Mouse (Mus musculus) layer of hippocampus, adult 18-20 months (tissue): ENCODE measurements around the gene Rbm38. TPM values are rescaled to one million over a fixed set of nuclear protein-coding genes. Genes with fewer than 3 reads are reported as not detected.

Source experiments
- DNase-seq, 2 experiments: peaks; one replicate each; pipeline ENCODE4 v3.0.0; 2022; ENCODE audit warnings: low spot score in 2 of 2
- long read RNA-seq: library from polyadenylated mRNA; stranded (forward); transcript quantifications from one replicate; pipeline ENCODE4 v2.0.0, GENCODE M21; 2021
- total RNA-seq, 2 experiments: library from RNA; stranded (reverse); gene quantifications; 2 replicates each; pipeline ENCODE4 v1.2.3; 2021

Rbm38 gene
- 1 to 10 TPM; 4.5 to 4.7 TPM for total RNA-seq
- long read RNA-seq, transcript Rbm38-201 (4 exons, 1,768 nt), result major isoform, 7 of 9 reads
- long read RNA-seq, partial matches to known transcripts, result 0 of 9 reads
- long read RNA-seq, other reads (novel, unspliced or antisense), result 2 of 9 reads

- DNase-seq, result no peak
These were observed at the start of gene Rbm38 for GRCm38 (mm10) chr2:173020430-173020829. Gene Rbm38 (plus strand): TSS chr2:173020498.

- DNase-seq, result no peak
These were observed 48.4 kb upstream of the Rbm38 start for GRCm38 (mm10) chr2:172971865-172972264.

GRCm38 (mm10) chr2:172973806-172974565, 46.3 kb upstream of the Rbm38 start:
- DNase-seq, result no peak

- DNase-seq, result no peak
These were observed 45.6 kb upstream of the Rbm38 start for GRCm38 (mm10) chr2:172974701-172975100.

GRCm38 (mm10) chr2:172975159-172975558, 45.1 kb upstream of the Rbm38 start:
- DNase-seq, result no peak

GRCm38 (mm10) chr2:172976661-172977238, 43.5 kb upstream of the Rbm38 start:
- no peak for DNase-seq

GRCm38 (mm10) chr2:172977409-172978130, 42.7 kb upstream of the Rbm38 start, which contains the start of gene Spo11:
Gene Spo11 (plus strand): TSS chr2:172977700.
- no peak for DNase-seq

- no peak for DNase-seq
These were observed 42.1 kb upstream of the Rbm38 start for GRCm38 (mm10) chr2:172978131-172978633.

- no peak for DNase-seq
These were observed 40.5 kb upstream of the Rbm38 start for GRCm38 (mm10) chr2:172979666-172980345.

- no peak for DNase-seq
These were observed 37.3 kb upstream of the Rbm38 start for GRCm38 (mm10) chr2:172982776-172983561.

- DNase-seq, result no peak
These were observed 30.1 kb upstream of the Rbm38 start for GRCm38 (mm10) chr2:172990161-172990560.

GRCm38 (mm10) chr2:172996207-172996606, 24.1 kb upstream of the Rbm38 start:
- DNase-seq, result peak; percentile 62 to 88

- DNase-seq, result no peak
These were observed 22.6 kb upstream of the Rbm38 start for GRCm38 (mm10) chr2:172997748-172998147.

GRCm38 (mm10) chr2:172998478-172998877, 21.8 kb upstream of the Rbm38 start:
- DNase-seq, result no peak

GRCm38 (mm10) chr2:172999630-173000284, 20.5 kb upstream of the Rbm38 start, which contains the start of gene Rae1:
Gene Rae1 (plus strand): TSS chr2:173000117.
- peak; percentile 98 to 99 for DNase-seq

GRCm38 (mm10) chr2:173000285-173000652, 20.0 kb upstream of the Rbm38 start:
- no peak for DNase-seq

- peak; percentile 56 to 88 for DNase-seq
These were observed 19.4 kb upstream of the Rbm38 start for GRCm38 (mm10) chr2:173000921-173001320.

- no peak for DNase-seq
These were observed 16.6 kb upstream of the Rbm38 start for GRCm38 (mm10) chr2:173003737-173004136.

GRCm38 (mm10) chr2:173010220-173010717, 10.0 kb upstream of the Rbm38 start:
- no peak for DNase-seq
